Mouse (Mus musculus): Measurements from ENCODE around the gene Hebp1. TPM values are rescaled to one million over a fixed set of nuclear protein-coding genes. Genes with fewer than 3 reads are reported as not detected.

The Hebp1 gene
- polyA plus RNA-seq, 1 experiment from 2014 or later = 129 TPM

Other genes starting within 250 kb of the Hebp1 start
- gene Apold1, start 216.3 kb downstream of the Hebp1 start, polyA plus RNA-seq (2015; fragmentation: Nextera tagmentation; extraction: Ambion mirVana) = 2.1 and 2.2 TPM in 2 replicates
- gene Ddx47, start 186.4 kb downstream of the Hebp1 start, polyA plus RNA-seq (2015; fragmentation: Nextera tagmentation; extraction: Ambion mirVana) = 75.7 and 82.8 TPM in 2 replicates
- 0.35 and 0.46 TPM in 2 replicates for gene Gprc5a, start 132.4 kb downstream of the Hebp1 start, polyA plus RNA-seq (2015; fragmentation: Nextera tagmentation; extraction: Ambion mirVana)
- 0.15 TPM in 1 of 2 replicates, not detected in the other for gene Gprc5d, start 79.7 kb downstream of the Hebp1 start, polyA plus RNA-seq (2015; fragmentation: Nextera tagmentation; extraction: Ambion mirVana)
- gene Fam234b, start within 50 bp of the Hebp1 start, polyA plus RNA-seq (2015; fragmentation: Nextera tagmentation; extraction: Ambion mirVana) = 30.1 and 43.5 TPM in 2 replicates
- 0.15 and 0.16 TPM in 2 replicates for gene Gsg1, start 56.3 kb upstream of the Hebp1 start, polyA plus RNA-seq (2015; fragmentation: Nextera tagmentation; extraction: Ambion mirVana)
- not detected in 2 replicates for gene Pbp2, start 112.4 kb upstream of the Hebp1 start, polyA plus RNA-seq (2015; fragmentation: Nextera tagmentation; extraction: Ambion mirVana)
- 1.7 and 1.8 TPM in 2 replicates for gene Emp1, start 164.5 kb upstream of the Hebp1 start, polyA plus RNA-seq (2015; fragmentation: Nextera tagmentation; extraction: Ambion mirVana)

All from liver, embryonic 13.5 days (tissue).